Mouse (Mus musculus) heart, embryonic 16.5 days (tissue): ENCODE results near the gene Dnajc28. TPM values are rescaled to one million over a fixed set of nuclear protein-coding genes. Genes with fewer than 3 reads are reported as not detected.

Source experiments
- ATAC-seq: fragments of 200-750 bp; cut with Nextera tagmentation; replicated peaks from 2 replicates; pipeline ENCODE4 v1.8.0; 2017; ENCODE audit warnings: moderate number of reproducible peaks; ENCODE audit not compliant: insufficient read depth, low FRiP score; ENCODE audit errors: extremely low read depth
- H3K27ac ChIP-seq: fragments of 300-500 bp; sonication (generic); 2 replicates; pipeline ENCODE4 v1.5.1; 2014; ENCODE audit warnings: mild to moderate bottlenecking, low read length, control low read depth, moderate library complexity
- H3K27me3 ChIP-seq: fragments of 300-500 bp; sonication (generic); 2 replicates; pipeline ENCODE4 v1.6.1; 2014; ENCODE audit warnings: low read length, mixed read lengths; ENCODE audit not compliant: control insufficient read depth, insufficient read depth
- H3K36me3 ChIP-seq: fragments of 300-500 bp; sonication (generic); 2 replicates; pipeline ENCODE4 v1.6.1; 2014; ENCODE audit not compliant: control insufficient read depth, insufficient read depth
- H3K4me1 ChIP-seq: fragments of 300-500 bp; sonication (generic); 2 replicates; pipeline ENCODE4 v1.6.1; 2014; ENCODE audit warnings: low read length, mixed read lengths; ENCODE audit not compliant: control insufficient read depth, insufficient read depth
- H3K4me2 ChIP-seq: fragments of 300-500 bp; sonication (generic); 2 replicates; pipeline ENCODE4 v1.6.1; 2014; ENCODE audit warnings: low read depth, mild to moderate bottlenecking, control low read depth, low read length
- H3K4me3 ChIP-seq: fragments of 300-500 bp; sonication (generic); 2 replicates; pipeline ENCODE4 v1.5.1; 2014; ENCODE audit warnings: mild to moderate bottlenecking, control low read depth, low read length
- H3K9ac ChIP-seq: fragments of 300-500 bp; sonication (generic); 2 replicates; pipeline ENCODE4 v1.6.1; 2014; ENCODE audit warnings: low read length, control low read depth
- H3K9me3 ChIP-seq: fragments of 300-500 bp; sonication (generic); replicated peaks from 2 replicates; pipeline ENCODE4 v1.6.1; 2016; ENCODE audit warnings: low read length; ENCODE audit not compliant: control insufficient read depth
- WGBS: fragments of 180-500 bp; shearing (Covaris S2); extraction: QIAGEN DNeasy Blood & Tissue Kit; methylation state at CpG from one replicate; pipeline ENCODE4 v1.1.7; 2014; 5-methylcytosine and 5-hydroxymethylcytosine counted together
- polyA plus RNA-seq: library from polyadenylated mRNA; unstranded; fragments of >200 nt; fragmentation: Nextera tagmentation; extraction: Ambion mirVana; gene quantifications from 2 replicates; pipeline ENCODE4 v1.2.1, GENCODE M21; 2015

The Dnajc28 gene
- polyA plus RNA-seq, 1 experiment from 2014 or later, result 6.6 TPM

DNA sequence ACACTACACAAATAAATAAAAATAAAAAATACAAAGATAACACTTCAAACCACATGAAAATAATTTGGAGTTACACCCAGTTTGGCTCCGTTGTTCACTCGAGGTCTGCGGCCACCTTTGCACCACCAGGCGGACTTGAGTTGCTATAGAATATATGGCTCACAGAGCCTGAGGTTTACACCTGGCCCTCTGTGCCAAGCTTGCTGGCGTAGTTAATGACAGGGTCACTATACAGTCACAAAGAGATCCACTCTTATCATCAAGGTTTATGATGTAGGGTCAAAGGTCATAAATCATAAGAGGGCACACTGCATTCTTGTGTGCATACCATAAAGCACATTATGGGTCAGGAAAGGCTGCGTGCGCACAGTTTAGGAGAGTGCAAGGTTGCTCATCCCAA lies 52.8 kb downstream of the Dnajc28 start:
- H3K27ac ChIP-seq, result no peak overlapping the region
- no peaks in the 10 kb centered on the region for H3K27me3 ChIP-seq
- H3K4me2 ChIP-seq, result no peak overlapping the region
- peaks cover 36% of the 10 kb centered on the region for H3K36me3 ChIP-seq
- WGBS, result 85% methylated on average over 7 of the region's 7 CpGs
- no peak overlapping the region for H3K4me3 ChIP-seq
- H3K4me1 ChIP-seq, result peaks cover 13% of the 10 kb centered on the region
- no peak for ATAC-seq
- no peak overlapping the region for H3K9ac ChIP-seq
- H3K9me3 ChIP-seq, result no peaks in the 10 kb centered on the region

DNA sequence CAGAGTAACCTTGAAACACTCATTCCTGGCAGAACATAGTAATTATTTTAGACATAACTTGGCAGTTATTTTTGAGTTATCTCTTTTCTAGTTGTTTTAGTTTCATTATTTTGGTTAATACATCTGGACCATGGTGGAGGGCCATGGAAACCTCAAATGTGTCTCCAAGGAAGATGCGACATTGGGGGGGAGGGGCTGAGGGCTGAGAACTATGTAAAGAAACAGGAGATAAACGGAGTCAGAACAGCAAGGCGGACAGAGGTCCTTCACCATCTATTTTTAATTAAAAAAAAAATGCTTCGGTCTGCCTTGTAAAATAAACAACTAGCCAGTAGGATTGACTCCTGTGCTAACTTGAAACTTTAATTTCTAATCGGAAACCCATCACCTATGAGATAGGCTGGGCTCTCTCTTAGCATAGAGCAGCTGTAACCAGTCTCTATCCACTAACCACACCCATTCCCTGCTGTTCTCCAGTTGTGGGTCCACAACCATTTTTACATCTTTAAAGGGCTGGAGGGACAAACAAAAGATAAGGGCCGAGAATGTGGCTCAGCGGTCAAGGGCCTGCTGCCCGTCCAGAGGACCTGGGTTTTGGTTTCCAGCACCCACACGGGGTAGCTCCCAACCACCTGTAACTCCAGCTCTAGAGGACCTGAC lies 53.4 kb downstream of the Dnajc28 start:
- Histone ChIP-seq H3K27ac (no peak overlapping the region), H3K9ac (no peak overlapping the region), H3K27me3 (no peaks in the 10 kb centered on the region), H3K9me3 (no peaks in the 10 kb centered on the region), H3K36me3 (peaks cover 40% of the 10 kb centered on the region), H3K4me3 (no peak overlapping the region), H3K4me1 (peaks cover 13% of the 10 kb centered on the region), H3K4me2 (no peak overlapping the region)
- ATAC-seq, result no peak
- 52% methylated on average over 9 of the region's 9 CpGs for WGBS

DNA sequence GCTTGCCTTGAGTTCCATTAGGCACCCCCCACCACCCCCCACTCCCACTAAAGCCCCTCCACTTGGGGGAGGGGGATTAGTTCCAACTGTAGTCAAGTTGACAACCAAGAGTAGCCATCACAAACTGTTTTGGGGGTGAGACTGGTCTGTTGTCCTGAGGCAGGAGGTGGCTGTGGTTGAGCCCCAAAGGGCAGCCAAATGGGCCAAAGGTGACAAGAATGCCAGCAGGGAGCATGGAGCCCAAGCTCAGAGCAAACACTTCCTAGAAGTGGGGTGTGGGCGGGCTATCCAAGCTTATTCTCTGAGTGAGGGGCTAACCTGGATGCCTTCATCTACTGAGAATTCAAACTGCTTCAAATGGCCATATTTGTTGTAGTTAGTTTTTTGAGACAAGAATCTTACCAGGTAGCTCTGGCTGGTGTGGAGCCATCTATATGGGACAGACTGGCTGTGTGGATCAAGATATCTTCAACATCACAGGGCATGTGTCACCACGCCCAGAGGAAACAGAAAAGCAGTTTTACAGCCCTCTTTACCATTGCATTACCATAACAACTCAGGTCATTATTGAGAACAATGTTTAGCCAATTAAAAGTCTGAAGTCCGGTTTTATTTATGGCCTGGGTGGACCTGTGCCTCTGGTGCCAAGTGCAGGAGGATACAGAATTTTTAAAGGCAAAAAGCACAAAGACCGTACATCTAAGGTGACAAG lies 54.1 kb downstream of the Dnajc28 start:
- Histone ChIP-seq H3K9me3 (no peaks in the 10 kb centered on the region), H3K9ac (no peak overlapping the region), H3K4me3 (no peak overlapping the region), H3K27ac (no peak overlapping the region), H3K27me3 (no peaks in the 10 kb centered on the region), H3K36me3 (peaks cover 46% of the 10 kb centered on the region), H3K4me2 (no peak overlapping the region), H3K4me1 (peaks cover 13% of the 10 kb centered on the region)
- WGBS, result 86% methylated on average over 4 of the region's 4 CpGs
- no peak for ATAC-seq

Other genes with a start within 250 kb of the Dnajc28 start
- gene Ifnar2, start 246.2 kb downstream of the Dnajc28 start, polyA plus RNA-seq, result 53.5 and 63.7 TPM in 2 replicates
- gene Gm21970, start 227.3 kb downstream of the Dnajc28 start, polyA plus RNA-seq, result not detected in 2 replicates
- gene Il10rb, start 212.9 kb downstream of the Dnajc28 start, polyA plus RNA-seq, result 71.3 and 75.1 TPM in 2 replicates
- gene Ifnar1, start 133.8 kb downstream of the Dnajc28 start, polyA plus RNA-seq, result 40.9 and 41.1 TPM in 2 replicates
- gene Ifngr2, start 72.0 kb downstream of the Dnajc28 start, polyA plus RNA-seq, result 134 and 141 TPM in 2 replicates
- gene Tmem50b, start 21.2 kb downstream of the Dnajc28 start, polyA plus RNA-seq, result 67.4 and 74.5 TPM in 2 replicates
- gene Gart, start 27.9 kb upstream of the Dnajc28 start, polyA plus RNA-seq, result 74.9 and 86.8 TPM in 2 replicates
- gene Son, start 28.5 kb upstream of the Dnajc28 start, polyA plus RNA-seq, result 77.4 and 81.7 TPM in 2 replicates
- gene Donson, start 69.7 kb upstream of the Dnajc28 start, polyA plus RNA-seq, result 10.8 and 11.4 TPM in 2 replicates
- gene Cryzl1, start 109.9 kb upstream of the Dnajc28 start, polyA plus RNA-seq, result 51.8 and 58.3 TPM in 2 replicates
- 14.2 and 17.0 TPM in 2 replicates for gene Itsn1, start 110.3 kb upstream of the Dnajc28 start, polyA plus RNA-seq